Mouse (Mus musculus) MEL (cell line): ENCODE measurements around the gene Mymk. TPM values are rescaled to one million over a fixed set of nuclear protein-coding genes. Genes with fewer than 3 reads are reported as not detected.

Experiments
- DNase-seq: peaks from one replicate; pipeline ENCODE4 v3.0.0; 2011; ENCODE audit warnings: low read depth, low spot score
- H3K27ac ChIP-seq: 2 replicates; pipeline ENCODE4 v1.5.1; 2012; ENCODE audit warnings: low read depth, mild to moderate bottlenecking, control low read depth, low read length, moderate library complexity; ENCODE audit not compliant: control insufficient read depth
- H3K27me3 ChIP-seq, 2 experiments: fragments of 150-350 bp in 1 of 2; sonication (generic) in 1 of 2; 2 replicates each; pipeline ENCODE4 v1.6.1; 2012; ENCODE audit warnings: low read length in 2 of 2, mild to moderate bottlenecking in 2 of 2, improper control_type of control experiment in 1 of 2, moderate library complexity in 1 of 2; ENCODE audit not compliant: insufficient read depth in 2 of 2, control insufficient read depth in 1 of 2
- H3K36me3 ChIP-seq, 2 experiments: 2 replicates each; pipeline ENCODE4 v1.6.1; 2012 to 2014; ENCODE audit warnings: low read length in 2 of 2, improper control_type of control experiment in 1 of 2, inconsistent platforms in 1 of 2, mild to moderate bottlenecking in 1 of 2; ENCODE audit not compliant: insufficient read depth in 2 of 2, control insufficient read depth in 1 of 2
- H3K4me1 ChIP-seq, 2 experiments: fragments of 150-350 bp in 1 of 2; sonication (generic) in 1 of 2; 2 replicates each; pipeline ENCODE4 v1.6.1; 2012; ENCODE audit warnings: low read length in 2 of 2, improper control_type of control experiment in 1 of 2, mild to moderate bottlenecking in 1 of 2; ENCODE audit not compliant: insufficient read depth in 2 of 2, control insufficient read depth in 1 of 2
- H3K4me3 ChIP-seq, 2 experiments: fragments of 150-350 bp in 1 of 2; sonication (generic) in 1 of 2; 2 replicates each; pipeline ENCODE4 v1.5.1; 2012; ENCODE audit warnings: low read depth in 2 of 2, low read length in 2 of 2, mild to moderate bottlenecking in 2 of 2, moderate library complexity in 2 of 2, control low read depth in 1 of 2, improper control_type of control experiment in 1 of 2; ENCODE audit not compliant: control insufficient read depth in 1 of 2, insufficient read depth in 1 of 2
- H3K79me2 ChIP-seq: 2 replicates; pipeline ENCODE4 v1.6.1; 2012; ENCODE audit warnings: mild to moderate bottlenecking, low read length, moderate library complexity; ENCODE audit not compliant: control insufficient read depth, poor library complexity, insufficient read depth
- H3K9ac ChIP-seq: 2 replicates; pipeline ENCODE4 v1.6.1; 2012; ENCODE audit warnings: low read depth, mild to moderate bottlenecking, control low read depth, low read length, moderate library complexity; ENCODE audit not compliant: control insufficient read depth, poor library complexity, severe bottlenecking
- H3K9me3 ChIP-seq: fragments of 150-350 bp; sonication (generic); replicated peaks from 2 replicates; pipeline ENCODE4 v1.6.1; 2012; ENCODE audit warnings: mild to moderate bottlenecking, low read length, improper control_type of control experiment, moderate library complexity; ENCODE audit not compliant: insufficient read depth
- CHD2 ChIP-seq: IDR thresholded peaks from 2 replicates; pipeline ENCODE4 v1.6.1; 2011; ENCODE audit warnings: low read length, improper control_type of control experiment
- CTCF ChIP-seq, 3 experiments: IDR thresholded peaks in 2 of 3; conservative IDR thresholded peaks in 1 of 3; 2 replicates each; pipeline ENCODE4 v1.5.1; 2011 to 2012; ENCODE audit warnings: low read length in 3 of 3, low read depth in 2 of 3, mild to moderate bottlenecking in 2 of 3, improper control_type of control experiment in 1 of 3, inconsistent platforms in 1 of 3, mixed read lengths in 1 of 3, moderate library complexity in 1 of 3; ENCODE audit not compliant: control insufficient read depth in 1 of 3, insufficient read depth in 1 of 3, poor library complexity in 1 of 3, severe bottlenecking in 1 of 3
- E2F4 ChIP-seq: IDR thresholded peaks from 2 replicates; pipeline ENCODE4 v1.6.1; 2011; ENCODE audit warnings: low read depth, low read length, improper control_type of control experiment, borderline replicate concordance
- ELF1 ChIP-seq: IDR thresholded peaks from 2 replicates; pipeline ENCODE4 v1.6.1; 2014; ENCODE audit warnings: low read depth, mild to moderate bottlenecking, inconsistent platforms, low read length, improper control_type of control experiment, moderate library complexity
- EP300 ChIP-seq, 2 experiments: IDR thresholded peaks; 2 replicates each; pipeline ENCODE4 v1.6.1; 2011; ENCODE audit warnings: improper control_type of control experiment in 2 of 2, low read length in 2 of 2, low read depth in 1 of 2, mild to moderate bottlenecking in 1 of 2
- HCFC1 ChIP-seq: IDR thresholded peaks from 2 replicates; pipeline ENCODE4 v1.6.1; 2012; ENCODE audit warnings: low read depth, mild to moderate bottlenecking, inconsistent platforms, low read length, improper control_type of control experiment, moderate library complexity
- KAT2A ChIP-seq: conservative IDR thresholded peaks from 2 replicates; pipeline ENCODE4 v1.6.1; 2012; ENCODE audit warnings: low read depth, low read length, improper control_type of control experiment, inconsistent platforms
- MAFK ChIP-seq: IDR thresholded peaks from 2 replicates; pipeline ENCODE4 v1.6.1; 2011; ENCODE audit warnings: low read depth, mild to moderate bottlenecking, low read length, improper control_type of control experiment, borderline replicate concordance
- MAX ChIP-seq: IDR thresholded peaks from 2 replicates; pipeline ENCODE4 v1.6.1; 2011; ENCODE audit warnings: low read length, improper control_type of control experiment
- MEF2A ChIP-seq: IDR thresholded peaks from 2 replicates; pipeline ENCODE4 v1.6.1; 2014; ENCODE audit warnings: low read depth, mild to moderate bottlenecking, inconsistent platforms, low read length, improper control_type of control experiment; ENCODE audit not compliant: poor library complexity, insufficient replicate concordance, severe bottlenecking; ENCODE audit errors: extremely low read depth
- MYC ChIP-seq: IDR thresholded peaks from 2 replicates; pipeline ENCODE4 v1.6.1; 2011; ENCODE audit warnings: low read depth, mild to moderate bottlenecking, low read length, improper control_type of control experiment, moderate library complexity
- NRF1 ChIP-seq: IDR thresholded peaks from 2 replicates; pipeline ENCODE4 v1.6.1; 2014; ENCODE audit warnings: low read depth, mild to moderate bottlenecking, inconsistent platforms, low read length, improper control_type of control experiment, moderate library complexity; ENCODE audit not compliant: poor library complexity, insufficient read depth, severe bottlenecking
- POLR2A ChIP-seq, 2 experiments: IDR thresholded peaks; 2 replicates each; pipeline ENCODE4 v1.6.1; 2011 to 2012; ENCODE audit warnings: low read length in 2 of 2, mild to moderate bottlenecking in 2 of 2, control low read depth in 1 of 2, improper control_type of control experiment in 1 of 2, low read depth in 1 of 2, moderate library complexity in 1 of 2; ENCODE audit not compliant: control insufficient read depth in 1 of 2, insufficient read depth in 1 of 2, poor library complexity in 1 of 2
- POLR2AphosphoS2 ChIP-seq: IDR thresholded peaks from 2 replicates; pipeline ENCODE4 v1.6.1; 2011; ENCODE audit warnings: low read length, improper control_type of control experiment
- POLR2AphosphoS5 ChIP-seq: IDR thresholded peaks from 2 replicates; pipeline ENCODE4 v1.6.1; 2012; ENCODE audit warnings: low read depth, borderline replicate concordance, mild to moderate bottlenecking, inconsistent platforms, low read length, moderate library complexity, mixed read lengths
- RCOR1 ChIP-seq: IDR thresholded peaks from 2 replicates; pipeline ENCODE4 v1.6.1; 2012; ENCODE audit warnings: low read depth, mild to moderate bottlenecking, inconsistent platforms, low read length, improper control_type of control experiment
- TCF12 ChIP-seq: IDR thresholded peaks from 2 replicates; pipeline ENCODE4 v1.6.1; 2014; ENCODE audit warnings: low read depth, mild to moderate bottlenecking, inconsistent platforms, low read length, improper control_type of control experiment, moderate library complexity
- UBTF ChIP-seq: IDR thresholded peaks from 2 replicates; pipeline ENCODE4 v1.6.1; 2012; ENCODE audit warnings: low read depth, mild to moderate bottlenecking, inconsistent platforms, low read length, improper control_type of control experiment, moderate library complexity, borderline replicate concordance; ENCODE audit not compliant: insufficient read depth
- USF1 ChIP-seq: IDR thresholded peaks from 2 replicates; pipeline ENCODE4 v1.6.1; 2014; ENCODE audit warnings: low read depth, mild to moderate bottlenecking, inconsistent platforms, low read length, improper control_type of control experiment, moderate library complexity
- USF2 ChIP-seq, 2 experiments: IDR thresholded peaks; 2 replicates each; pipeline ENCODE4 v1.6.1; 2011 to 2012; ENCODE audit warnings: improper control_type of control experiment in 2 of 2, low read length in 2 of 2, borderline replicate concordance in 1 of 2, inconsistent platforms in 1 of 2, low read depth in 1 of 2, mild to moderate bottlenecking in 1 of 2; ENCODE audit not compliant: insufficient read depth in 1 of 2
- ZNF384 ChIP-seq: IDR thresholded peaks from 2 replicates; pipeline ENCODE4 v1.6.1; 2012; ENCODE audit warnings: low read depth, mild to moderate bottlenecking, inconsistent platforms, low read length, improper control_type of control experiment
- polyA plus RNA-seq, 2 experiments: library from polyadenylated mRNA; stranded (reverse) in 1 of 2; unstranded in 1 of 2; fragments of >175 nt in 1 of 2; fragments of >200 nt in 1 of 2; gene quantifications; 2 replicates each; pipeline versions ENCODE4 v1.2.1 to v1.2.4; 2012; ENCODE audit warnings: low replicate concordance in 2 of 2, low read depth in 1 of 2; ENCODE audit not compliant: insufficient read length in 2 of 2, insufficient read depth in 1 of 2, missing spikeins in 1 of 2
- total RNA-seq: library from RNA; depleted of rRNA; stranded (reverse); fragments of 300-350 nt; gene quantifications from 2 replicates; pipeline ENCODE4 v1.2.3, GENCODE M21; 2012

Gene Mymk
- total and polyA plus RNA-seq, 3 experiments, result not detected

DNA sequence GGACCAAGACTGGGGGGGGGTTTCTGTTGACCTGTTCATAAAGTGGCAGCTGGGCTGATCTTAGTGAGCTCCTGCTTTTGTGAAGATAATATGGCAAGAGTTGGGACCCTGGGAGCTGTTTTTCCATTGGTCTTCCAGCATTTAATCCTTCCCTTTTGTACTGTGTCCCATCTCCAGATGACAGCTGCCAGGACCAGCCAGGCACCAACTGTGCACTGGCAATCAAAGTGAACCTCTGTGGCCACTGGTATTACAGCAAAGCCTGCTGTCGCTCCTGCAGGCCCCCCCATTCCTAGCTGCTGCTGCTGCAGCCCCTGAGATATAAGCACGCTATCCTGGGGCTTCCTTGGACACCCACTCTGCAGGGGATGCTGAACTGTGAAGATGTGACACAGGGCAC is 36.2 kb upstream of the Mymk start:
- H3K9me3 ChIP-seq, result no peaks in the 10 kb centered on the region
- no peak overlapping the region for H3K4me3 ChIP-seq
- no peak overlapping the region for H3K9ac ChIP-seq
- H3K79me2 ChIP-seq, result no peaks in the 10 kb centered on the region
- no peak for DNase-seq
- peaks cover 0 to 2% of the 10 kb centered on the region in 2 experiments; a peak in 1 of 4 replicates for H3K36me3 ChIP-seq
- H3K27ac ChIP-seq, result no peak overlapping the region
- peaks cover 0 to 3% of the 10 kb centered on the region in 2 experiments; a peak in 2 of 4 replicates for H3K27me3 ChIP-seq
- TF ChIP-seq USF1 (no peak), TCF12 (no peak), MAFK (no peak), MAX (no peak), KAT2A (no peak), POLR2A (IDR thresholded peaks at IDR 0.05; ENCODE audit: control insufficient read depth in 1 of 2, insufficient read depth in 1 of 2, low read depth in 1 of 2, low read length in 2 of 2, poor library complexity in 1 of 2) (no peak), CTCF (IDR thresholded peaks at IDR 0.05 in 2 of 3, conservative IDR thresholded peaks at IDR 0.05 in 1 of 3; ENCODE audit: control insufficient read depth in 1 of 3, insufficient read depth in 1 of 3, low read depth in 2 of 3, low read length in 3 of 3, poor library complexity in 1 of 3, severe bottlenecking in 1 of 3) (no peak), HCFC1 (no peak), UBTF (no peak), MEF2A (no peak), POLR2AphosphoS5 (no peak), E2F4 (no peak), USF2 (IDR thresholded peaks at IDR 0.05; ENCODE audit: borderline replicate concordance in 1 of 2, insufficient read depth in 1 of 2, low read depth in 1 of 2, low read length in 2 of 2) (no peak), POLR2AphosphoS2 (no peak), ELF1 (no peak), EP300 (IDR thresholded peaks at IDR 0.05; ENCODE audit: low read depth in 1 of 2, low read length in 2 of 2) (no peak), NRF1 (no peak), MYC (no peak), CHD2 (no peak), RCOR1 (no peak)
- peaks cover 0 to 4% of the 10 kb centered on the region in 2 experiments; a peak in 1 of 4 replicates for H3K4me1 ChIP-seq

DNA sequence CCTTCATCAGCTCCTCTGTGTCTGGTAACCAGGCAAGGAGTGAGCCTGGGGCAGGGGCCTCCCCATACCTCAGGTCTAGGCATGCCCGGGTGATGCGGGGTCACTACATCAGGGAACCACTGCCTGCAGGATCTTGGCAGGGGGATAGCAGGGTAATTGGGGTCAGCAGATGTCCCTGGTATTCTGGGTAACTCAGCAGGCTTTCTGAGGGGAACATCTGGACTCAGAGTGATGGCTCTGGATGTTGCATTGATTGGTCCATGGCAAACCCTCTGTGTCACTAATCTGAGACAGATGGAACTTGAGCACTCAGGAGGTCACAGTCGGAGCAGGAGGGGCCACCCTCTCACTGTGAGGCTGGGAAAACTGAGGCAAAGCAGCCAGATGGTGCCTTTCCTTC is 34.8 kb upstream of the Mymk start:
- Histone ChIP-seq H3K4me1 (peaks cover 0 to 4% of the 10 kb centered on the region in 2 experiments; a peak in 1 of 4 replicates), H3K9ac (no peak overlapping the region), H3K27ac (no peak overlapping the region), H3K27me3 (peaks cover 0 to 1% of the 10 kb centered on the region in 2 experiments; a peak in 2 of 4 replicates), H3K4me3 (no peak overlapping the region), H3K36me3 (peaks cover 0 to 2% of the 10 kb centered on the region in 2 experiments; a peak in 1 of 4 replicates), H3K9me3 (no peaks in the 10 kb centered on the region), H3K79me2 (no peaks in the 10 kb centered on the region)
- TF ChIP-seq POLR2AphosphoS5 (no peak), ELF1 (no peak), E2F4 (no peak), MEF2A (no peak), ZNF384 (no peak)
- DNase-seq, result no peak
